Mouse (Mus musculus): ENCODE measurements around the gene Hpn.

- TF ChIP-seq CTCF (IDR thresholded peaks at IDR 0.05; ENCODE audit: low read depth, low read length): no peak
- no peak for TF ChIP-seq TAL1 (conservative IDR thresholded peaks at IDR 0.05; ENCODE audit: low read depth, low read length)
- no peak for TF ChIP-seq GATA1 (IDR thresholded peaks at IDR 0.05; ENCODE audit: borderline replicate concordance, low read length)
Observed at GRCm38 (mm10) chr7:31098697-31099611, 16.1 kb downstream of the Hpn start.

All from G1E (cell line).